ENCODE assay signal across 8 mouse cellular contexts in the genomic region with DNA sequence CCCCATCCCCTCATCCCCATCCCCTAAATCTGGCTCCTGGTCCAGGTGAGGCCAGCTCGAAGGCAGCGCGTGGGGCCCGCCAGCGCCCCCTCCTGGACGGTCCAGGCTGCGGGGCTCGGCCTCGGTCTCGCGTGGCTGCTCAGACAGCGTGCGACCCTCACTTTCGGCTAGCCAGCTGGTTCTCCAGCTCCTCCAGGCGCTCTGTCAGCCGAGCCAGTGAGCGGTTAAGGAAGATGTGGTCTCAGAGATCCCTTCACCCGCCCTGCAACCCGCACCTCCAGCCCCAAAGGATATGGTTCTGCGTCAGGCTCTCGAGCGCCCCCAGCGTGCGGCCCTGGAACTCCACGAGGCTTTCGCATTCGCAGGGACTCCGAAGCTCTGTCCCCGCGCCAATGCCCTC. TPM values are rescaled to one million over a fixed set of nuclear protein-coding genes. Genes with fewer than 3 reads are reported as not detected.
DNase-seq lines count a peak whose midpoint lies in the region; ATAC-seq and TF ChIP-seq lines count a peak whose summit lies in the region.

No protein-coding gene starts in this region.

- H3K4me3 ChIP-seq in ES-E14 (ENCODE audit: insufficient read depth in 1 of 2, low read depth in 1 of 2, low read length in 2 of 2, poor library complexity in 1 of 2, severe bottlenecking in 1 of 2), result peak overlapping the region; percentile 66 to 69
- H3K4me3 ChIP-seq in hindbrain, embryonic 10.5 days, result peak overlapping the region; percentile 59
- peak overlapping the region; percentile 56 for H3K4me3 ChIP-seq in lung, embryonic 16.5 days (ENCODE audit: low read length)
- H3K4me3 ChIP-seq in thymus, adult 2 months (ENCODE audit: control insufficient read depth, insufficient read depth, low read length), result peak overlapping the region; percentile 20; the same call in 1 of the 2 replicates

- whole genome bisulfite sequencing in hindbrain, embryonic 10.5 days, result under 1% methylated on average over 30 of the region's 30 CpGs
- under 1% methylated on average over 30 of the region's 30 CpGs for WGBS in lung, embryonic 16.5 days
- 1% methylated on average over 30 of the region's 30 CpGs for WGBS in thymus, adult 2 months

- peak overlapping the region; percentile 91 for H3K4me2 ChIP-seq in lung, embryonic 16.5 days (ENCODE audit: low read depth, low read length)

- TF ChIP-seq POLR2A in thymus, adult 2 months (IDR thresholded peaks at IDR 0.05; ENCODE audit: control insufficient read depth, extremely low read depth, insufficient read depth, low read length, poor library complexity), result no peak

- TF ChIP-seq CTCF in thymus, adult 2 months (IDR thresholded peaks at IDR 0.05; ENCODE audit: borderline replicate concordance, control insufficient read depth, extremely low read depth, insufficient read depth, low read length, poor library complexity), result peak; percentile 98

- in situ Hi-C loops in ES-E14 (cut with MboI; ENCODE audit: low sequenced_read_pairs in 2 of 2, unreplicated experiment in 2 of 2), result no loop called here

- H3K36me3 ChIP-seq in ES-E14 (ENCODE audit: control insufficient read depth, insufficient read depth, low read length, poor library complexity, severe bottlenecking), result no peaks in the 10 kb centered on the region
- H3K36me3 ChIP-seq in hindbrain, embryonic 10.5 days, result no peaks in the 10 kb centered on the region
- H3K36me3 ChIP-seq in lung, embryonic 16.5 days (ENCODE audit: control insufficient read depth, insufficient read depth, low read length), result no peaks in the 10 kb centered on the region
- H3K36me3 ChIP-seq in thymus, adult 2 months (ENCODE audit: control insufficient read depth, insufficient read depth, low read length), result no peaks in the 10 kb centered on the region

- no peak overlapping the region for H3K27ac ChIP-seq in ES-E14 (ENCODE audit: insufficient read depth, low read depth, low read length, poor library complexity, severe bottlenecking)
- H3K27ac ChIP-seq in hindbrain, embryonic 10.5 days, result peak overlapping the region; percentile 85
- peak overlapping the region; percentile 51 for H3K27ac ChIP-seq in lung, embryonic 16.5 days (ENCODE audit: low read length)
- H3K27ac ChIP-seq in thymus, adult 2 months (ENCODE audit: control insufficient read depth, insufficient read depth, low read length), result no peak overlapping the region

- H3K9ac ChIP-seq in ES-E14 (ENCODE audit: insufficient read depth, low read depth, low read length, poor library complexity, severe bottlenecking), result peak overlapping the region; percentile 48; the same call in 1 of the 2 replicates
- H3K9ac ChIP-seq in lung, embryonic 16.5 days (ENCODE audit: low read length), result peak overlapping the region; percentile 69

- DNase-seq in ES-E14 (ENCODE audit: low read depth, low spot score), result peak; percentile 66
- DNase-seq in cerebellum, adult 9-11 months, result peak; percentile 80
- peak; percentile 27 to 95 for DNase-seq in frontal cortex, adult 2 months (ENCODE audit: extremely low spot score in 1 of 2, low spot score in 1 of 2)
- peak; percentile 90 for DNase-seq in hindbrain, embryonic 10.5 days (ENCODE audit: low spot score)
- DNase-seq in layer of hippocampus, adult 9-11 months, result peak; percentile 79
- DNase-seq in ovary, adult 18-20 months (ENCODE audit: low spot score), result peak; percentile 60
- peak; percentile 82 for DNase-seq in thymus, adult 2 months

- H3K27me3 ChIP-seq in hindbrain, embryonic 10.5 days (ENCODE audit: insufficient read depth, poor library complexity, severe bottlenecking), result peaks cover 71% of the 10 kb centered on the region
- no peaks in the 10 kb centered on the region for H3K27me3 ChIP-seq in lung, embryonic 16.5 days (ENCODE audit: control insufficient read depth, insufficient read depth, low read depth, low read length)
- H3K27me3 ChIP-seq in thymus, adult 2 months (ENCODE audit: control insufficient read depth, insufficient read depth, low read length), result no peaks in the 10 kb centered on the region; the same call in 1 of the 2 replicates

- no peaks in the 10 kb centered on the region for H3K9me3 ChIP-seq in ES-E14 (ENCODE audit: control insufficient read depth, insufficient read depth, low read depth, low read length)
- H3K9me3 ChIP-seq in hindbrain, embryonic 10.5 days, result no peaks in the 10 kb centered on the region
- H3K9me3 ChIP-seq in lung, embryonic 16.5 days (ENCODE audit: control insufficient read depth, low read length), result no peaks in the 10 kb centered on the region

- peak; percentile 47 for ATAC-seq in lung, embryonic 16.5 days (ENCODE audit: low read depth)

- H3K4me1 ChIP-seq in ES-E14 (ENCODE audit: control insufficient read depth in 2 of 2, insufficient read depth in 2 of 2, low read length in 2 of 2, poor library complexity in 1 of 2), result peaks cover 0 to 2% of the 10 kb centered on the region in 2 experiments; a peak in 1 of 4 replicates
- H3K4me1 ChIP-seq in hindbrain, embryonic 10.5 days (replicated peaks), result peaks cover 28% of the 10 kb centered on the region
- peaks cover 22% of the 10 kb centered on the region for H3K4me1 ChIP-seq in lung, embryonic 16.5 days (replicated peaks; ENCODE audit: control insufficient read depth, insufficient read depth, low read length)
- peaks cover 7% of the 10 kb centered on the region for H3K4me1 ChIP-seq in thymus, adult 2 months (replicated peaks; ENCODE audit: control insufficient read depth, insufficient read depth, low read length)

TF ChIP-seq in ES-E14, 5 proteins besides CTCF, POLR2A, EP300 and RAD21:
- TF ChIP-seq ZNF384 (IDR thresholded peaks at IDR 0.05; ENCODE audit: low read depth, low read length) (no peak), MAFK (IDR thresholded peaks at IDR 0.05; ENCODE audit: insufficient read depth, low read depth, low read length) (no peak), HCFC1 (IDR thresholded peaks at IDR 0.05; ENCODE audit: borderline replicate concordance, insufficient read depth, low read length) (no peak), CHD2 (IDR thresholded peaks at IDR 0.05; ENCODE audit: low read depth, low read length) (no peak), ZC3H11A (IDR thresholded peaks at IDR 0.05; ENCODE audit: borderline replicate concordance, low read depth, low read length) (no peak)

RNA-seq across cellular contexts. Expression of gene Slpi, which starts 0.6 kb away (rescaled TPM):
- total RNA-seq in ES-E14 (2012; rRNA removed), result not detected in 2 replicates
- 0.67 and 0.68 TPM in 2 replicates for polyA plus RNA-seq in frontal cortex, adult 2 months (2012; rRNA removed)
- polyA plus RNA-seq in hindbrain, embryonic 10.5 days (2016; fragmentation: Nextera tagmentation; extraction: Ambion mirVana), result 0.31 TPM in 1 of 2 replicates, not detected in the other
- 1.8 and 2.8 TPM in 2 replicates for polyA plus RNA-seq in lung, embryonic 16.5 days (2015; fragmentation: Nextera tagmentation; extraction: Ambion mirVana)
- polyA plus RNA-seq in thymus, adult 2 months (2012; rRNA removed), result 4.9 and 7.5 TPM in 2 replicates

RNA-seq across cellular contexts. Expression of gene Rbpjl, which starts 13.4 kb away (rescaled TPM):
- total RNA-seq in ES-E14 (2012; rRNA removed), result 0.04 TPM in 1 of 2 replicates, not detected in the other
- 1.7 and 1.8 TPM in 2 replicates for polyA plus RNA-seq in frontal cortex, adult 2 months (2012; rRNA removed)
- polyA plus RNA-seq in hindbrain, embryonic 10.5 days (2016; fragmentation: Nextera tagmentation; extraction: Ambion mirVana), result 0.02 TPM in 1 of 2 replicates, not detected in the other
- 16.8 and 21.9 TPM in 2 replicates for polyA plus RNA-seq in lung, embryonic 16.5 days (2015; fragmentation: Nextera tagmentation; extraction: Ambion mirVana)
- 0.24 TPM in 1 of 2 replicates, not detected in the other for polyA plus RNA-seq in thymus, adult 2 months (2012; rRNA removed)

RNA-seq across cellular contexts. Expression of gene Matn4, which starts 15.5 kb away (rescaled TPM):
- total RNA-seq in ES-E14 (2012; rRNA removed), result 1.7 and 2.3 TPM in 2 replicates
- 25.8 and 25.9 TPM in 2 replicates for polyA plus RNA-seq in frontal cortex, adult 2 months (2012; rRNA removed)
- 0.35 and 0.72 TPM in 2 replicates for polyA plus RNA-seq in hindbrain, embryonic 10.5 days (2016; fragmentation: Nextera tagmentation; extraction: Ambion mirVana)
- polyA plus RNA-seq in lung, embryonic 16.5 days (2015; fragmentation: Nextera tagmentation; extraction: Ambion mirVana), result 46.8 and 54.9 TPM in 2 replicates
- polyA plus RNA-seq in thymus, adult 2 months (2012; rRNA removed), result 0.82 and 0.93 TPM in 2 replicates

RNA-seq across cellular contexts. Expression of gene Sdc4, which starts 54.2 kb away (rescaled TPM):
- 102 and 172 TPM in 2 replicates for total RNA-seq in ES-E14 (2012; rRNA removed)
- polyA plus RNA-seq in frontal cortex, adult 2 months (2012; rRNA removed), result 45.0 and 46.5 TPM in 2 replicates
- 14.8 and 18.0 TPM in 2 replicates for polyA plus RNA-seq in hindbrain, embryonic 10.5 days (2016; fragmentation: Nextera tagmentation; extraction: Ambion mirVana)
- 226 and 247 TPM in 2 replicates for polyA plus RNA-seq in lung, embryonic 16.5 days (2015; fragmentation: Nextera tagmentation; extraction: Ambion mirVana)
- 18.6 TPM in 2 replicates for polyA plus RNA-seq in thymus, adult 2 months (2012; rRNA removed)

RNA-seq across cellular contexts. Expression of gene Svs5, which starts 57.0 kb away (rescaled TPM):
- not detected in 2 replicates for total RNA-seq in ES-E14 (2012; rRNA removed)
- polyA plus RNA-seq in frontal cortex, adult 2 months (2012; rRNA removed), result not detected in 2 replicates
- not detected in 2 replicates for polyA plus RNA-seq in hindbrain, embryonic 10.5 days (2016; fragmentation: Nextera tagmentation; extraction: Ambion mirVana)
- not detected in 2 replicates for polyA plus RNA-seq in lung, embryonic 16.5 days (2015; fragmentation: Nextera tagmentation; extraction: Ambion mirVana)
- polyA plus RNA-seq in thymus, adult 2 months (2012; rRNA removed), result not detected in 2 replicates

Comparison
In these comparisons a context has a peak if more than half of its experiments do, and no peak if none do; other contexts are left out.
1. H3K27ac ChIP-seq: peak in hindbrain, embryonic 10.5 days (single experiment) and lung, embryonic 16.5 days (single experiment); none in ES-E14 (single experiment) and thymus, adult 2 months (single experiment).
2. RNA of gene Matn4, which starts 15.5 kb away (polyA plus RNA-seq): 46.8 to 54.9 TPM in lung, embryonic 16.5 days and 25.8 to 25.9 TPM in frontal cortex, adult 2 months; 0.82 to 0.93 TPM in thymus, adult 2 months and 0.35 to 0.72 TPM in hindbrain, embryonic 10.5 days; every median in the first group is over 10 times any median in the second.
3. Peak in every context shown above with its lines, with median percentiles within 50 percentile points of each other: DNase-seq and H3K4me3 ChIP-seq.